Mouse (Mus musculus) embryo, embryonic 11.5 days (tissue): ENCODE data around the gene Hmgcl.
"Not testable (repeated sequence)": the region's sequence is repeated elsewhere in the genome, so short reads cannot be mapped to it uniquely, and the experiment has no call there.

Experiments
- DNase-seq: peaks from one replicate; pipeline ENCODE4 v3.0.0-alpha.2; 2012; ENCODE audit warnings: low read depth, low spot score

Hmgcl gene

DNA sequence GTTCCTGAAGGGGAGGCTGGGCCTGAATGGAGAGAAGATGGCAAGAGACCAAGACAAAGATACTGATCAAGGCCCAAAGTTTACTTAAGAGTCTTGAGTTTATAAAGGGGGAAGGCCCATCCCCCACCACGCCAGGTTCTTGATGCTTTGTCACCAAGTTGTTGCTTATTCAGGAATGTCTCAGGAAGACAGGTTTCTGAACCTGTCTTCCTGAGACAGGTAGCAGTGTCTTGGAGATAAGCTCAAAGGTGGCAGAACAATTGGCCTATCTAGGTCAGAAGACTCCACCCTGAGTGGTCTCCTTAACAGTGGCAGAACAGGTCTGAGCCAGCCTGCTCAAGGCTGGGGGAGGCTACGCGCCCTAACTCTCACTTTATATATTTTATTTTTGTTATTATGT is 19.4 kb upstream of the Hmgcl start:
- no peak for DNase-seq

DNA sequence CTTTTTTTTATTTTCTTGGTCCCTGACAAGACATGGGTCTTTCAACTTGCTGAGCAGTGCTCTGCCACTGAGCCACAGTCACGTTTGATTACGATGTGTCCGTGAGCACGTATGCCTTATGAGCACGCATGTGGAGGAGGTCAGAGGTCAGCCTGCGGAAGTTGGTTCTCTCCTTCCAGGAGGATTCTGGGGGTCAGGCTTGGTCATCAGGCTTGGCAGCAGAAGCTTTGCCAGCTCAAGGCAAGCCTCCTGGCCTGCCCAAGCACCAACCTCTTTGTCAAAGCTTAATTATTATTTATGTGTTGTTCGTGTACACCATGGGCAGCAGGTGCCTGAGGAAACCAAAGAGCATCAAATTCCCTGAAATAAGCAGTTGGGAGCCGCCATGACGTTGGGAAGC is 17.9 kb upstream of the Hmgcl start:
- DNase-seq = no peak

DNA sequence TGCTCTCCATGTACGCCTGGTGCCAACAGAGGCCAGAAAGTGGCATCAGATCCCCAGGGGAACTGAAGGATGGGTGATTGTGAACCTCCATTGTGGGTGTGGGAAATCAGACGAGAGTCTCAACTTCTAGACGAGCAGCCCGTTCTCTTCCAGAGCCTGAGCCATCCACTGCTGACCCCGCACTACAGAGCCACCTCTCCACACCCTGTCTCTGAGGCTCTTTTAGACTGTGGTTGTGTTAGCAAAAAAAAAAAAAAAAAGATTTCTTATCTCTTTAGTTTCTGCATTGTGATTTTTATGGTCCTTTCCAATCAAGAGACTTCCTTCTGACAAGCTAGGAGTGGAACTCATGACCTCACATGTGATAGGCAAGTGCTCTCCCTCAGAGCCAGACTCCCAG is 16.8 kb upstream of the Hmgcl start:
- DNase-seq = no peak

- no peak for DNase-seq
These were observed 16.4 kb upstream of the Hmgcl start for GRCm38 (mm10) chr4:135929828-135930227.

GRCm38 (mm10) chr4:135930239-135930638 is 16.0 kb upstream of the Hmgcl start:
- DNase-seq = no peak

DNA sequence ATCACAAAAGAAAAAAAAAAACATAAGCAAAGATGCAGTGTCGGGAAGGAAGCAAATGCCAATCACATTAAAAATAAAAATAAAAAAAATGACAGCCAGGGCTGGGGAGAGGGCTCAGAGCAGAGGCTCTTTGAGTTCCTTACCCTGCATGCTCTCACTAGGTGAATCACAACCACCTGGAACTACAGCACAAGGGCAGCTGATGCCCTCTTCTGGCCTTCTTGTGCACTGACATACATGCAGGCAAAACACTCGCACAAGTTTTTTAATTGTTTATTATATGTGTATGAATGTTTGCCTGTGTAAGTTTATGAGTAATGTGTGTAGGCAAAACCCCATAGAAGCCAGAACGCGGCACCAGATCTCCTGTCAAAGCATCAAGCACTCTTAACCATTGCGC is 14.4 kb upstream of the Hmgcl start:
- no peak for DNase-seq

- DNase-seq = no peak
These were observed 11.3 kb upstream of the Hmgcl start for GRCm38 (mm10) chr4:135934708-135935500.

GRCm38 (mm10) chr4:135935502-135935901 is 10.7 kb upstream of the Hmgcl start:
- no peak for DNase-seq

- no peak for DNase-seq
These were observed 7.4 kb upstream of the Hmgcl start for GRCm38 (mm10) chr4:135938858-135939257.

DNA sequence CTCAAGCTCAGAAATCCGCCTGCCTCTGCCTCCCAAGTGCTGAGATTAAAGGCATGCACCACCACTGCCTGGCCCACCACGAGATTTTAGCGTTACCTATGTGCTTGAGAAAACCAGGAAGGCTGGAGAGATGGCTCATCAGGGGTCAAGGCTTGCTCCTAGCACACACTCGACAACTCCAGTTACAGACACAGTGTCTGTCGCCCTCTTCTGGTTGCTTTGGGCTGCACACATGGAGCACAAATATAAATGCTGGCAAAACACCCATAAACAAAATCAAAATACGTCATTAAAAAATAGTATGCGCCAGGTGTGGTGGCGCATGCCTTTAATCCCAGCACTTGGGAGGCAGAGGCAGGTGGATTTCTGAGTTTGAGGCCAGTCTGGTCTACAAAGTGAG is 5.2 kb upstream of the Hmgcl start:
- not testable (repeated sequence) for DNase-seq

GRCm38 (mm10) chr4:135942193-135942592 is 4.1 kb upstream of the Hmgcl start:
- no peak for DNase-seq

- no peak for DNase-seq
These were observed 2.9 kb upstream of the Hmgcl start for GRCm38 (mm10) chr4:135943389-135943788.

DNA sequence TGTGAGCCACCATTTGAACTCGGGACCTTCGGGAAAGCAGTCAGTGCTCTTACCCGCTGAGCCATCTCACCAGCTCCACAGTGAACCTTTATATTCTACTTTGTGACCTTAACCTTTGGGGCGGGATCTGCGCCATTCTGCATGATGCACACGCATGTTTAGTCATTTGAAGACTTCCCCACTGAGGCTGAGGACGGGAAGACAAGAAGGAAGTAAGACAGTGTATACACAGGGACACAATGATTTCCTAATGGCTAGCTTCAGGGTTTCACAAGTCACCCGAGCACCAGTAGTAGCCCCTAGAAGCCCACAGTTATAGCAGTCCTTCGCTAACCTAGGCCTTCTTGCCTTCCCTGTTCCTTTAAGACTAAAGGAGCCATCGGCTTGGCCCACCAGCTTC is 542 bp upstream of the Hmgcl start:
- DNase-seq = no peak

DNA sequence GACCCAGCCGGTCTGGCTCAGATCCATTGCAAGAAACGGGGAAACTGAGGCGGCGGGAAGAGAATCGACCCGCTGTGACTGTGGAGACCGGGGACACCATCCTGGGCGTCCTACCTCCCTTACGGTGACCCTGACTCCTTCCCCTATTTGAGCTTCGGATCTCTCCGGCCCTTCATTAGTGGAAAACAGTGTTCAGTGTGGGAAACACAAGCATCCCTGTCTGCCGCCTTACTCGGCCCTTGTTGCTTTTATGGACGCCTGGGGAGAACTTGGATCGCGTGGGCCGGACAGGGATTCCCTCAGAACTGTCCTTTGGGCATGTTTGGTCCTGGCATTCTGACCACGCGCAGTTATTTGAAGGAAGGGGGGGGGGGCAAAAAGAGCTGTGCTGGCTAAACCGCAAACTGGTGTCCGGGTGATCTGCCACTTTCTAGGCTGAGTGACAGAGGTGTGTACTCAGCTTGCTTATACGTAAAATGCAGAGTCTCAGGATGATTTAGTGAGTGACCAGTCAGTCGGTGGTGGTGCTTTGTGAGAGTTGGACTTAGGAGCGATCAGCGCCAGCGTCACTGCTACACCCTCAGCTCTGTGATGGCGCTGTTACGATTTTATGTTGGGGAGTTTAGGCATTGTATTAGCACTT is 532 bp downstream of the Hmgcl start:
- no peak for DNase-seq

- DNase-seq = no peak
These were observed 1.9 kb downstream of the Hmgcl start for GRCm38 (mm10) chr4:135948142-135948541.

GRCm38 (mm10) chr4:135949475-135949874 is 3.2 kb downstream of the Hmgcl start:
- DNase-seq = no peak

DNA sequence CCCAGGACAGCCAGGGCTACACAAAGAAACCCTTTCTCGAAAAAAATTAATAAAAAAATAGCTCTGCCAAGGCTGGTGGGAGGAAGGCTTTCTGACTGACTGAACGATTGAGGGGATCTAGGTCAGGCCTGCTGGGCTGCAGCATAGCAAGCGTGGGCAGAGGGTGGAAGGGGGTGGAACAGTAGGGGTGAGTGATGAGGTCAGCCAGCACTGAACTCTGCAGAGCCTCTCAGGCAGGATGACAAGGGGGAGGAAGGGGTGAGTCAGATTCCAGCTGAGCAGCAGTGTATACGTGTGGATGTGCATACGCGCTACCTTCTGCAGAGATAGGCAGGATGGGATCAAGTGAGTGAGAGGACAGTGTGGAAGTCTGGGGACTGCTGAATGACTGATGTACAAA is 3.7 kb downstream of the Hmgcl start:
- no peak for DNase-seq

GRCm38 (mm10) chr4:135950365-135950764 is 4.1 kb downstream of the Hmgcl start:
- DNase-seq = no peak

GRCm38 (mm10) chr4:135951505-135951904 is 5.3 kb downstream of the Hmgcl start:
- DNase-seq = no peak

DNA sequence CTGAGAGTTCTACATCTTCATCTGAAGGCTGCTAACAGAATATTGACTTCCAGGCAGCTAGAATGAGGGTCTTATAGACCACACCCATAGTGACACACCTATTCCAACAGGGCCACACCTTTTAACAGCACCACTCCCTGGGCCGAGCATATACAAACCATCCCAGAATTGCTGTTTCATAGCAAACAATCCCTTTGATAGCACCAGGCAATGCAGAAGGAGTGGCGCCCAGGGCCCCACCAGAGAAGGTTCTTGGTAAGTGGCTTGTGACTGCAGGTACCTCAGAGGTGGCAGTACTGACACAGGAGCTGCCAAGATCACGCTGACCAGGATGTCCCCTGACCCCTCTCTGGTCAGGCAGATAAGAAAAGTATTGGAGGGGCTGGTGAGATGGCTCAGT is 6.9 kb downstream of the Hmgcl start:
- DNase-seq = no peak

DNA sequence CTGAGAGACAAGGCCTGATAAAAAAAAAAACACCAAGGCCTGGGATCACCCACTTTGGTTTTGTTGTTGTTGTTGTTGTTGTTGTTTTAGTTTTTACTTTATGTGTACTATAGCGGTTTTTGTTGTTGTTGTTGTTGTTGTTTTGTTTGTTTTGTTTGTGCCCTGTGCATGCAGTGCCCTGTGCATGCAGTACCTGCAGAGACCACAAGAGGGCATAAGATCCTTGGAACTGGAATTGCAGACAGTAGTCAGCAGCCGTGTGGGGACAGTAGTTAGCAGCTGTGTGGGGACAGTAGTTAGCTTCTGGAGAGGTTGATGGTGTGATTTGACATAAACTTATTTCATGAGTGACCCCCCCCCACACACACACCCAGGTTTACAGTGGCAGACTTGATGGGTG is 8.0 kb downstream of the Hmgcl start:
- DNase-seq = peak; percentile 54

- no peak for DNase-seq
These were observed 9.6 kb downstream of the Hmgcl start for GRCm38 (mm10) chr4:135955886-135956285.

- no peak for DNase-seq
These were observed 12.1 kb downstream of the Hmgcl start for GRCm38 (mm10) chr4:135958354-135958753.
